Mouse (Mus musculus) G1E-ER4 (cell line): Measurements from ENCODE around the gene Med16. TPM values are rescaled to one million over a fixed set of nuclear protein-coding genes. Genes with fewer than 3 reads are reported as not detected.

Experiments used
- GATA1 ChIP-seq: IDR thresholded peaks from one replicate; pipeline ENCODE4 v1.8.0; 2012; ENCODE audit warnings: low read length, inconsistent platforms
- polyA plus RNA-seq: library from polyadenylated mRNA; stranded (reverse); fragments of >175 nt; gene quantifications from 2 replicates; pipeline ENCODE4 v1.2.3, GENCODE M21; 2012

Gene Med16
- polyA plus RNA-seq, 1 experiment = 64.2 TPM

- TF ChIP-seq GATA1 = no peak
Observed at GRCm38 (mm10) chr10:79862925-79863324, 45.8 kb downstream of the Med16 start.

DNA sequence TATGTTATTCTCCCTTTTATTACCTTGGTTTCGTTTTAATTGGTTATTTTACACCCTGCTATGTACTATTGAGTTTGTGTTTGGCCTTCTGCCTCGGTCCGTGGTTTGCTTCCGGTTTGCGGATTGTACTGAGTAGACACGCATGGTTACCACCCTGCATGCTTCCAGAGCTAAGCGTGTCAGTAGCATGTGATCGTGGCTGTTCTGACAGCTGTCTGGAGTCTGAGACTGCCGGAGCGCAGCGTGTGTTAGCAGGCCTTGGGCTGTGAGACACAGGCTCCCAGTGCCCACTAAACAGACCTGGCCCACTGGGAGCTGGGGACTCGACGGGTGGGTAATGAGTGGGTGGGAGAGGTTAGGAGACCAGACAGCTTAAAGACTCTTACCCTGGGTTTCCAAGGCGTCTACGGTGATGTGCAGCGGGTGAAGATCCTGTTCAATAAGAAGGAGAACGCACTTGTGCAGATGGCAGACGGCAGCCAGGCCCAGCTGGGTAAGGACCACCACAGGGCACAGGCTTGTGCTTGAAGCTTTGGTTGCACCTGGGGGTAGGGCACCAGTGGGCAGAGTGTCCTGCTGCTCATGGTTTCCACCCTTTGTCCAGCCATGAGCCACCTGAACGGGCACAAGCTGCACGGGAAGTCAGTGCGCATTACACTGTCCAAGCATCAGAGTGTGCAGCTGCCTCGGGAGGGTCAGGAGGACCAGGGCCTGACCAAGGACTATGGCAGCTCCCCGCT, 46.5 kb downstream of the Med16 start:
- TF ChIP-seq GATA1 = no peak

DNA sequence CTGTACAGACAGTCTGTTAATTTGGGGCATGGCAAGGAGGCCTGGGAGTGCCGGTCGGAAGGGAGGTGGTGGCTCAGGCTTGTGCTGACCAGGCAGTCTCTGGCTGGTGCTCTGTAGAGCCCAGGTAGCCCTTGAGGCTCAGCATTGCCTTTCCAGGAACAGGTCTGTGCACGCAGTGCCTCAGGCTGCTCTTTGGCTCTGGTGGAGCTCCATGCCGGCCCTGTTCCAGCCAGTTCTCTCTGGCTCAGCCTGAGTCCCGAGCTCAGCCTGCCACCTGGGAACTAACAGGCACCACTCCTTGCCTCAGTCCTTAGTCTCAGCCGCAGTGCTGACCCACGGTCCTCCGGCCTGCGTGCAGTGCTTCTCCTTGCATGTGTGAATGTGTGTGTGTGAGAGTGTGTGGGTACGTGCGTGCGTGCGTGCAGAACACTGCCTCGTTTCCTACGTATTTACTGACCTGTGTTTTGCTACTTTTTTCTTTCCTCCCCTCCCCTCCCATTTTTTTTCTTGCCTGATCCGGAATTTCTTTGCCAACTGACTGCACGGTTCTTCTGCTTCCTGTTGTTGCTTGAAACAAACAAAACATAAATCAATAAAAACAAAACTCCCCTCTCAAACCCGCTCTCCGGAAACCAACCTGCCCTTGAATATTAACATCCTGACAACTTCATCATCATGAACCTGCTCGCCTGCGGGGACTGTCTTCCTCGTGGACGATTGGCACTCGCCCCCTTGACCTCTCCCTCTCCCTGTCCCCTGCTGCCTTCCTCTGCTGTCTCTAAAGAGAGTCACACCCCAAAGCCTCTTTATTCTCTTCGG, 47.3 kb downstream of the Med16 start:
- no peak for TF ChIP-seq GATA1

GRCm38 (mm10) chr10:79860079-79860911, 48.4 kb downstream of the Med16 start:
- TF ChIP-seq GATA1 = no peak

- no peak for TF ChIP-seq GATA1
Observed at GRCm38 (mm10) chr10:79859116-79859515, 49.6 kb downstream of the Med16 start.

DNA sequence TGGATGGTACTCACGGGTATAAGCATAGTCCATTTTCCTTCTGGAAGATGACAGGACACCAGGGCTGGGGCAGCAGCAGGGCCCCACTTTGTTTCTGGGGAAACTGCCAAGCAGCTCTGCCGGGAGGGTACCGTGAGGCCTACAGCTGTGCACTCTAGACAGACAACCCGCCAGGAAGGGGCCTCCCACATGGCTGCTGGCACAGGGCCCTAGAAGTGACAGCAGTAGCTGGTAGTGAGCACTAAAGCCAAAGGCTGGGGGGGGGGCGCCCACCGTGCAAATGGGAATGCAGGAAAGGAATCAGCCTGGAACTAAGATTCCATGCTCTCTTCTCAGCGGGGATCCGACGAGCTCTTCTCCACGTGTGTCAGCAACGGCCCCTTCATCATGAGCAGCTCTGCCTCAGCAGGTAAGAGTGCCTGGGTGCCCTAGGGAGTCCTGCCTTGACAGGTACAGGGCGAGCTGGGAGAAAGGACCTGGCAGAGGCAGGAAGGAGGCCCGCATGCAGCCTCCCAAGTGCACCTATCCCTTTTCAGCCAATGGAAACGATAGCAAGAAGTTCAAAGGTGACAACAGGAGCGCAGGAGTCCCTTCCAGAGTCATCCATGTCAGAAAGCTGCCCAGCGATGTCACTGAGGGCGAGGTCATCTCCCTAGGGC, 50.2 kb downstream of the Med16 start:
- no peak for TF ChIP-seq GATA1

GRCm38 (mm10) chr10:79857894-79858293, 50.8 kb downstream of the Med16 start:
- no peak for TF ChIP-seq GATA1

GRCm38 (mm10) chr10:79857452-79857811, 51.3 kb downstream of the Med16 start:
- no peak for TF ChIP-seq GATA1

DNA sequence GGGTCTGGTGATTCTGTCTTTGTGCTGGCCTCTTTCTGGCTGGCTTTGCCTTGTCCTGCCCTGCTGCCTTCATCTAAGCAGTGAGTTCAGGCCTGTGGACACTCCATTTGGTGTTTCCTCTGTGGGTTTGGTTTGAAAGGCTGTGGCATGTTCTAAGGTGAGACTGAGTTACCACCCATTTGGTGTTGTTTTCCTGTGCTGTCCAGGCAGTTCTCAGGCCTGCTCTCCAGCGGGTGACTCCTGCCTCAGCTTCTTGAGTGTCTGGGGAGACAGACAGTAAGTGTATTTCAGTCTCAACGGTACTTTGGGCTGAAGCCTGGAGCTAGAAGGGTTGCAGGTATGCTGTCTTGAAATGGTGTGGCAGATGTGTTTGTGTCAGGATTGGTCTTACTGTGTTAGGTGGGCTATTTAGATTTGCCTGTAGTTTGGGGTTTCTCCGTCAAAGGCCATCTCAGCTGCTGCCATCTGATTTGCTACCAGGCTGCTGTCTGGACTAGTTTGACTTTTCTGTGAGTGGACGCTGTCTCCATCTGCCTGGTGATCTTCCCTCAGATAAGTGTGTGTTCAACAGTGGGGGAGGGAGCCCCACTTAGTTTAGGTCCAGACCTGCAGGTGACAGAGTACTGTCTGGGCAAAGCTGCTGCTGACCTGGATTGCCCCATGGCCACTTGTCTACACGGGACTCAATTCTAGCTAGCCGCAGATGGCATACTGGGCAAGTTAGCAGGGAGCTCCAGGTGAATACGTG, 51.8 kb downstream of the Med16 start:
- TF ChIP-seq GATA1 = no peak

DNA sequence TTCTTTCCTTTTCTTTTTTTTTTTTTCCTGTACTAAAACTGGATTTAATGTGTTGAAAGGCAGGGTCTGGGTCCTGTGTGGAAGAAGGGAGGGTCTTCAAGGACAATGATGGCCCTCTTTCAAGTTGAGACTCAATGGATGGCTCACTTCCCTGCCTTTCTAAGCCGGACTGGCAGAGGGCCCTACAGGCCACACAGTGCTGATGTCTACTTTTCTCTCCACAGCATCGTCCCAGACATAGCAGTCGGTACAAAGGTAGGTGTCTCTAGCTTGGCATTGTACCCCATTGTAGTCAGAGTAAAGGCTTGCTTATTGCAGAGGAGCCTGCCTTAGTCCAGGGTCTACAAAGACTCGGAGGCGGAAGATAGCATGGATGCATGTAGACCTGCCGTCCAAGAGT, 52.4 kb downstream of the Med16 start:
- no peak for TF ChIP-seq GATA1

DNA sequence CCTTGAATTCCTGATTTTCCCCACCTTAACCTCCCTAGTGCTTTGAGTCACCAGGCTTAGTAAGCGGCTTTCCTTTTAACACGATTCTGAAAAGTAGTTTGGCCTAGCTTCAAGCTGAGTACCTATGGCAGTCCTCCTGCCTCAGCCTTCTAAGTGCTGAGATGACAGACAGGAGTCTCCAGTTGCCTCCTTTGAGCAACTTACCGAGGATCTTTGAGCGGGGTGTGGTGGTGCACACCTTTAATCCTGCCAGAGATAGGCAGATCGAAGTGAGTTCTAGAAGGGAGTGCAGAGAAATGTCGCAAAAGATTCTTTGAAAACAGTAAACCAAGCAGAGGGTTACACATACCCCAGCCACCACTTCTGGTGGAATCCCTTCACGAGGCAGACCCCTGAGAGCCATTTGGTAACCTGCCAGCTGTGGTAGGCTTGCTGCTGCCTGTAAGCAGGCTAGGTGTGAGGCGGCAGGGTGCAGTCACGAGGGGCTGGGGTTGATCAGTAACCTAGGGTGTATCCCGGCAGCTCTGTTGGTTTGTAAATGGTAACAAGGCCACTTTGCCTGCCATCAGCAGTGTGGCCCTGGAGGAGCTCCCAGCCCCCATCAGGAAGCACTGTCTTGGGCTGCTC, 53.1 kb downstream of the Med16 start:
- no peak for TF ChIP-seq GATA1

GRCm38 (mm10) chr10:79854801-79855541, 53.8 kb downstream of the Med16 start:
- TF ChIP-seq GATA1 = no peak
